Mouse (Mus musculus) mouse embryonic stem cell (cell line): ENCODE data around the gene Zzef1.

Experiments
- in situ Hi-C, 2 experiments: fragments of 300-500 bp; cut with MboI; formaldehyde crosslinking; loops; 1 replicate in 1 of 2; 3 replicates in 1 of 2; pipeline ENCODE4 v1.14.3; 2019 to 2020; ENCODE audit warnings: low sequenced_read_pairs in 2 of 2, low pct_unique_long_range_greater_than_20kb in 1 of 2, mixed read lengths in 1 of 2; ENCODE audit not compliant: unreplicated experiment in 1 of 2

Gene Zzef1

GRCm38 (mm10) chr11:72974995-72975503 lies 179.0 kb downstream of the Zzef1 start:
- in situ Hi-C loops = no loop called here
